Mouse (Mus musculus) monocyte, adult 59 days (primary cell): Measurements from ENCODE around the gene Cpsf3. TPM values are rescaled to one million over a fixed set of nuclear protein-coding genes. Genes with fewer than 3 reads are reported as not detected.

ENCODE experiments used
- total RNA-seq, 2 experiments: library from RNA; stranded (reverse); gene quantifications; one replicate each; pipeline ENCODE4 v1.2.4; 2023

The Cpsf3 gene
- 10 to 100 TPM; 66.9 to 71.0 TPM for total RNA-seq

DNA sequence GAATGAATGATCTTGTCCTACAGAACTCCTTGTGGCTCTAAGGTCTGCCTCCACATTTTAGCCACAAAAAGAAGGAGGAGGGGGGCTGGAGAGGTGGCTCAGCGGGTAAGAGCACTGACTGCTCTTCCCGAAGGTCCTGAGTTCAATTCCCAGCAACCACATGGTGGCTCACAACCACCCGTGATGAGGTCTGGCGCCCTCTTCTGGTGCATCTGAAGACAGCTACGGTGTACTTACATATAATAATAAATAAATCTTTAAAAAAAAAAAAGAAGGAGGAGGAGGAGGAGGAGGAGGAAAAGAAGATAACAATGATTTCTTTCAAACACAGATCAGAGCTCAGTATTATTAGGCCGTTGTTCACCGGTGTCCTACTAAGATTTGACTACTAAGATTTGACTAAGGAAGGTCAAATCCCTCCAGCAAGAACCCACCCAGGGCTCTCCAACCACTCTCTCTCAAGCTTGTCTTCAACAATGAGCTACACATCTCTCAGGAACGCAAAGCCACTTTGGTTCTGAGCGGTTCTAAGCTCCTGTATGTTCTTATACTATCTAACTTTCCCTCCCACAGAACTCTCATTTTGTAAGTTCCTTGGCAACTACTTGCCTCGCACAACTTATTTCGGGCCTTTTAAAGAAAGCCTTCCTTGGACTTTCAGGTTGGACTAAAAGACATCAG lies at the start of gene Cpsf3:
Gene Cpsf3 (plus strand): TSS at position 631 of the 681 bp plus-strand sequence.

DNA sequence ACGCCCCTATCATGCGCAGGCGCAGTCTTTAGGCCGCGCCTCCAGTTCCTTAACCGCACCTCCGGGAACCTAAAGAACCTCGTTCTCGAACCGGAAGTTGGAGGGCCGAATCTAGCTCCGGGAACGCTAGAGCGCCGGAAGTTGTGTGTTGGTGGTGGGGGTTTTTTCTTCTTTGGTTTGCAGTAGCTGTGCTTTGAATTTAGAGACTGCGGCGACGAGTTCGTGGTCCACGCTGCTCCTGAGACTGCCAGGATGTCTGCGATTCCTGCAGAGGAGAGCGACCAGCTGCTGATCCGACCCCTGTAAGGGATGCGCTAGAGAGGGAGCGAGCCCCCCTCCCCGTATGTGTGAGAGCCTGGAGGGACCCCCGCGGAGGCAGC lies 1.0 kb downstream of the Cpsf3 start, which contains the start of gene Itgb1bp1:
Gene Itgb1bp1 (minus strand): TSS at position 42 of the 380 bp plus-strand sequence.

DNA sequence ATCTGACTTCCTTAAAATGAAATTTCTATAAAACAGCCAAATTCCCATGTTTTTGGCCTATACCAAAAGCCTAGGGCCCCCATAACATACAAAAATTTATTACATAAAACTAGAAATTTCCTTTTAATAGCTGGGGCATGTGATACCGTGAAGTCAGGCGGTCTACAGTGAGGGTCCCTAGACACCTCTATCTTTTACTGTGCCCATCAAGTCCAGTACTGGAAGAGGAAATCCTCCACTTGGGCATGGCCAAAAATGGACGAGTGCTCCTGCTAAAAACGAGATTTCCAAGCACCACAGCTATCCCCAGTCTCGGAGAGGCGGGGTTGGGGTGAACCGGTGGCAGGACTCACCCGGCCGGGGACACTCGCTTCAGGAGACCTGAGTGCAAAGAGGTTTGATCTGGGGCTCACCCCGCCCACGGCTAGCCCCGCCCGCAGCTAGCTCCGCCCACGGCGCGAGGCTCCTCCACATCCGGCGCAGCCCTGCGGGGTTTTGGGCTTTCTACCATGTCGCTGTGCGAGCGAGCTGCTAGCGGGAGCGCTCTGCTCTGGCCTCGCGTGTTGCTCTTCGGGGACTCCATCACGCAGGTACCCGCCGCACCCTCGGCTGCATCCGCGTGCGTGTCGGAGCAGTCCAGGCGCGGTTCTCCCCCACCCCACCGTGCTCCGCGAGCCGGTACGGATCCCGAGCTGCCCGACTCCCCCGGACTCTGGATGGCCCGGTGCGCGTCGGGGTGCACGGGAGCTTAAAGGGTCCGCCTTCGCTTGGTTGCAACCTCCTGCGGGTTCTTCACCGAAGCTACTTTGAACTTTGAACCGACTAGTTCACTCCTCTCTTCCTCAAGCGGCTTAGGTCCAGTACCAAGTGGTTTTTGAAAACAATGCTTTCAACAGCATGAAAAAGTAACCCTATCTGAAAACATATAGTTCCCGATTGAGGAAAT lies 31.0 kb downstream of the Cpsf3 start, which contains the start of gene Iah1:
Gene Iah1 (plus strand): TSS at position 467 of the 946 bp plus-strand sequence.

Other genes starting within 250 kb of the Cpsf3 start
- 10 to 100 TPM; 44.8 to 46.5 TPM for gene Itgb1bp1, start 893 bp downstream of the Cpsf3 start, total RNA-seq
- gene Iah1, start 31.0 kb downstream of the Cpsf3 start, total RNA-seq = 10 to 100 TPM; 31.5 to 36.2 TPM
- 100 to 1,000 TPM; 139 to 157 TPM for gene Adam17, start 88.2 kb downstream of the Cpsf3 start, total RNA-seq
- gene Ywhaq, start 132.2 kb downstream of the Cpsf3 start, total RNA-seq = 100 to 1,000 TPM in 1 of 2 experiments, 10 to 100 TPM in 1; 97.1 to 103 TPM